Mouse (Mus musculus) midbrain, embryonic 16.5 days (tissue): Measurements from ENCODE around the gene Pcbd1. TPM values are rescaled to one million over a fixed set of nuclear protein-coding genes. Genes with fewer than 3 reads are reported as not detected.
"Not testable (repeated sequence)": the region's sequence is repeated elsewhere in the genome, so short reads cannot be mapped to it uniquely, and the experiment has no call there.

Source experiments
- ATAC-seq: fragments of 200-750 bp; cut with Nextera tagmentation; 2 replicates; pipeline ENCODE4 v1.8.0; 2017; ENCODE audit warnings: moderate TSS enrichment
- H3K27ac ChIP-seq: fragments of 300-500 bp; sonication (generic); 2 replicates; pipeline ENCODE4 v1.5.1; 2014; ENCODE audit warnings: mild to moderate bottlenecking, low read length, mixed read lengths
- H3K27me3 ChIP-seq: fragments of 300-500 bp; sonication (generic); 2 replicates; pipeline ENCODE4 v1.6.1; 2014; ENCODE audit warnings: low read depth, low read length, mixed read lengths; ENCODE audit not compliant: control insufficient read depth, insufficient read depth
- H3K36me3 ChIP-seq: fragments of 300-500 bp; sonication (generic); 2 replicates; pipeline ENCODE4 v1.6.1; 2014; ENCODE audit warnings: mild to moderate bottlenecking, low read length, moderate library complexity, mixed read lengths; ENCODE audit not compliant: control insufficient read depth, insufficient read depth
- H3K4me1 ChIP-seq: fragments of 300-500 bp; sonication (generic); 2 replicates; pipeline ENCODE4 v1.6.1; 2014; ENCODE audit warnings: mild to moderate bottlenecking, low read length, mixed read lengths; ENCODE audit not compliant: control insufficient read depth, insufficient read depth
- H3K4me2 ChIP-seq: fragments of 300-500 bp; sonication (generic); 2 replicates; pipeline ENCODE4 v1.6.1; 2014; ENCODE audit warnings: mild to moderate bottlenecking, low read length, mixed read lengths
- H3K4me3 ChIP-seq: fragments of 300-500 bp; sonication (generic); 2 replicates; pipeline ENCODE4 v1.5.1; 2014; ENCODE audit warnings: low read depth, mild to moderate bottlenecking, low read length, moderate library complexity, mixed read lengths
- H3K9ac ChIP-seq: fragments of 300-500 bp; sonication (generic); 2 replicates; pipeline ENCODE4 v1.6.1; 2014; ENCODE audit warnings: low read depth, low read length, mixed read lengths
- H3K9me3 ChIP-seq: fragments of 300-500 bp; sonication (generic); replicated peaks from 2 replicates; pipeline ENCODE4 v1.6.1; 2014; ENCODE audit warnings: mild to moderate bottlenecking, low read length, mixed read lengths; ENCODE audit not compliant: control insufficient read depth, poor library complexity, severe bottlenecking
- WGBS: fragments of 180-500 bp; shearing (Covaris S2); extraction: QIAGEN DNeasy Blood & Tissue Kit; methylation state at CpG from one replicate; pipeline ENCODE4 v1.1.7; 2014; 5-methylcytosine and 5-hydroxymethylcytosine counted together
- polyA plus RNA-seq: library from polyadenylated mRNA; unstranded; fragments of >200 nt; fragmentation: Nextera tagmentation; extraction: Ambion mirVana; gene quantifications from 2 replicates; pipeline ENCODE4 v1.2.1, GENCODE M21; 2015

Gene Pcbd1
- polyA plus RNA-seq, 1 experiment from 2014 or later, result 52.9 TPM

GRCm38 (mm10) chr10:61080931-61081255, 8.2 kb upstream of the Pcbd1 start:
- Histone ChIP-seq H3K4me2 (no peak overlapping the region), H3K27ac (no peak overlapping the region)

GRCm38 (mm10) chr10:61085364-61085763, 3.8 kb upstream of the Pcbd1 start:
- Histone ChIP-seq H3K4me2 (no peak overlapping the region), H3K27ac (no peak overlapping the region), H3K4me3 (no peak overlapping the region), H3K36me3 (no peaks in the 10 kb centered on the region), H3K27me3 (no peaks in the 10 kb centered on the region), H3K4me1 (peaks cover 13% of the 10 kb centered on the region; the same call in 1 of the 2 replicates), H3K9ac (no peak overlapping the region), H3K9me3 (no peaks in the 10 kb centered on the region)
- 98% methylated on average over 2 of the region's 2 CpGs for WGBS
- no peak for ATAC-seq

More at GRCm38 (mm10) chr10:61080931-61081255, 8.2 kb upstream of the Pcbd1 start:
- peaks cover 5% of the 10 kb centered on the region; the same call in 1 of the 2 replicates for H3K4me1 ChIP-seq
- 85% methylated on average over 11 of the region's 11 CpGs for WGBS
- no peak for ATAC-seq
- no peaks in the 10 kb centered on the region for H3K36me3 ChIP-seq
- no peaks in the 10 kb centered on the region for H3K27me3 ChIP-seq
- H3K9me3 ChIP-seq, result no peaks in the 10 kb centered on the region
- H3K4me3 ChIP-seq, result no peak overlapping the region
- H3K9ac ChIP-seq, result no peak overlapping the region

- Histone ChIP-seq H3K9ac (no peak overlapping the region), H3K36me3 (no peaks in the 10 kb centered on the region), H3K4me2 (no peak overlapping the region), H3K27ac (peak overlapping the region; percentile 22; the same call in 1 of the 2 replicates), H3K9me3 (no peaks in the 10 kb centered on the region), H3K27me3 (no peaks in the 10 kb centered on the region), H3K4me3 (no peak overlapping the region), H3K4me1 (peaks cover 13% of the 10 kb centered on the region; the same call in 1 of the 2 replicates)
- 0 out of 2 replicates have a peak, but pooled peaks have one; percentile 47 for ATAC-seq
- 18% methylated on average over 3 of the region's 3 CpGs for WGBS
Observed at GRCm38 (mm10) chr10:61086502-61086901, 2.6 kb upstream of the Pcbd1 start.

- H3K4me2 ChIP-seq, result no peak overlapping the region
Observed at GRCm38 (mm10) chr10:61088468-61088867, 663 bp upstream of the Pcbd1 start.

GRCm38 (mm10) chr10:61091866-61092265, 2.7 kb downstream of the Pcbd1 start:
- no peak overlapping the region for H3K4me2 ChIP-seq
- 73% methylated on average over 6 of the region's 6 CpGs for WGBS
- peaks cover 7% of the 10 kb centered on the region; the same call in 1 of the 2 replicates for H3K4me1 ChIP-seq
- H3K9ac ChIP-seq, result no peak overlapping the region
- H3K36me3 ChIP-seq, result peaks cover 2% of the 10 kb centered on the region; the same call in 1 of the 2 replicates
- H3K27ac ChIP-seq, result no peak overlapping the region
- no peaks in the 10 kb centered on the region for H3K9me3 ChIP-seq
- no peaks in the 10 kb centered on the region for H3K27me3 ChIP-seq
- ATAC-seq, result no peak
- H3K4me3 ChIP-seq, result no peak overlapping the region

More at GRCm38 (mm10) chr10:61088468-61088867, 663 bp upstream of the Pcbd1 start:
- H3K4me3 ChIP-seq, result no peak overlapping the region
- H3K9me3 ChIP-seq, result no peaks in the 10 kb centered on the region
- H3K36me3 ChIP-seq, result no peaks in the 10 kb centered on the region
- no peak overlapping the region for H3K9ac ChIP-seq
- WGBS, result 83% methylated on average over 3 of the region's 3 CpGs
- no peak for ATAC-seq
- peaks cover 13% of the 10 kb centered on the region; the same call in 1 of the 2 replicates for H3K4me1 ChIP-seq
- H3K27ac ChIP-seq, result no peak overlapping the region
- no peaks in the 10 kb centered on the region for H3K27me3 ChIP-seq

- no peaks in the 10 kb centered on the region for H3K4me1 ChIP-seq
- H3K27me3 ChIP-seq, result no peaks in the 10 kb centered on the region
- H3K4me3 ChIP-seq, result no peak overlapping the region
- H3K9ac ChIP-seq, result no peak overlapping the region
- H3K36me3 ChIP-seq, result peaks cover 37% of the 10 kb centered on the region
- no peak overlapping the region for H3K4me2 ChIP-seq
- ATAC-seq, result no peak
- WGBS, result 94% methylated on average over 3 of the region's 3 CpGs
- H3K9me3 ChIP-seq, result no peaks in the 10 kb centered on the region
- no peak overlapping the region for H3K27ac ChIP-seq
Observed at GRCm38 (mm10) chr10:61103564-61104114, 14.5 kb downstream of the Pcbd1 start.

- Histone ChIP-seq H3K4me2 (no peak overlapping the region), H3K36me3 (peaks cover 13% of the 10 kb centered on the region), H3K9ac (no peak overlapping the region), H3K9me3 (no peaks in the 10 kb centered on the region), H3K4me1 (no peaks in the 10 kb centered on the region), H3K4me3 (no peak overlapping the region), H3K27me3 (no peaks in the 10 kb centered on the region), H3K27ac (no peak overlapping the region)
- no peak for ATAC-seq
- 92% methylated on average over 2 of the region's 2 CpGs for WGBS
Observed at GRCm38 (mm10) chr10:61114246-61114720, 25.2 kb downstream of the Pcbd1 start.

- WGBS, result 96% methylated on average over 4 of the region's 4 CpGs
- H3K4me1 ChIP-seq, H3K9ac ChIP-seq, H3K9me3 ChIP-seq, H3K27me3 ChIP-seq, H3K4me3 ChIP-seq, ATAC-seq, H3K27ac ChIP-seq, H3K4me2 ChIP-seq: not testable (repeated sequence)
- peaks cover 11% of the 10 kb centered on the region for H3K36me3 ChIP-seq
Observed at GRCm38 (mm10) chr10:61121732-61122131, 32.6 kb downstream of the Pcbd1 start.

- H3K36me3 ChIP-seq, result peaks cover 15% of the 10 kb centered on the region
- no peak for ATAC-seq
- H3K27me3 ChIP-seq, result no peaks in the 10 kb centered on the region
- WGBS, result 93% methylated on average over 3 of the region's 3 CpGs
- no peak overlapping the region for H3K4me3 ChIP-seq
- no peak overlapping the region for H3K4me2 ChIP-seq
- H3K9ac ChIP-seq, result no peak overlapping the region
- no peaks in the 10 kb centered on the region for H3K9me3 ChIP-seq
- no peaks in the 10 kb centered on the region for H3K4me1 ChIP-seq
- no peak overlapping the region for H3K27ac ChIP-seq
Observed at GRCm38 (mm10) chr10:61123276-61123913, 34.3 kb downstream of the Pcbd1 start.
